Mouse (Mus musculus) embryonic facial prominence, embryonic 13.5 days (tissue): Measurements from ENCODE around the gene Cpa2. TPM values are rescaled to one million over a fixed set of nuclear protein-coding genes. Genes with fewer than 3 reads are reported as not detected.

ENCODE experiments used
- ATAC-seq: fragments of 200-750 bp; cut with Nextera tagmentation; 2 replicates; pipeline ENCODE4 v1.8.0; 2017; ENCODE audit warnings: low read depth; ENCODE audit not compliant: insufficient number of reproducible peaks, insufficient read depth, low FRiP score, low TSS enrichment
- H3K27ac ChIP-seq: fragments of 300-500 bp; sonication (generic); 2 replicates; pipeline ENCODE4 v1.5.1; 2015; ENCODE audit warnings: moderate library complexity, mild to moderate bottlenecking, inconsistent platforms
- H3K27me3 ChIP-seq: fragments of 300-500 bp; sonication (generic); 2 replicates; pipeline ENCODE4 v1.6.1; 2015; ENCODE audit warnings: mild to moderate bottlenecking, inconsistent platforms
- H3K36me3 ChIP-seq: fragments of 300-500 bp; sonication (generic); 2 replicates; pipeline ENCODE4 v1.6.1; 2015; ENCODE audit warnings: mild to moderate bottlenecking, inconsistent platforms
- H3K4me1 ChIP-seq: fragments of 300-500 bp; sonication (generic); 2 replicates; pipeline ENCODE4 v1.6.1; 2015; ENCODE audit warnings: inconsistent platforms
- H3K4me2 ChIP-seq: fragments of 300-500 bp; sonication (generic); 2 replicates; pipeline ENCODE4 v1.6.1; 2015; ENCODE audit warnings: moderate library complexity, mild to moderate bottlenecking, inconsistent platforms
- H3K4me3 ChIP-seq: fragments of 300-500 bp; sonication (generic); 2 replicates; pipeline ENCODE4 v1.5.1; 2015; ENCODE audit warnings: mild to moderate bottlenecking, inconsistent platforms
- H3K9ac ChIP-seq: fragments of 300-500 bp; sonication (generic); 2 replicates; pipeline ENCODE4 v1.6.1; 2015; ENCODE audit warnings: mild to moderate bottlenecking, inconsistent platforms
- H3K9me3 ChIP-seq: fragments of 300-500 bp; sonication (generic); 2 replicates; pipeline ENCODE4 v1.6.1; 2016; ENCODE audit warnings: inconsistent platforms
- WGBS: fragments of 180-500 bp; shearing (Covaris S2); methylation state at CpG from one replicate; pipeline ENCODE4 v1.1.7; 2015; ENCODE audit warnings: mixed read lengths; 5-methylcytosine and 5-hydroxymethylcytosine counted together
- polyA plus RNA-seq: library from polyadenylated mRNA; unstranded; fragments of >200 nt; fragmentation: Nextera tagmentation; extraction: Ambion mirVana; gene quantifications from 2 replicates; pipeline ENCODE4 v1.2.1, GENCODE M21; 2015

Gene Cpa2
- polyA plus RNA-seq, 1 experiment from 2014 or later: 6.3 TPM

DNA sequence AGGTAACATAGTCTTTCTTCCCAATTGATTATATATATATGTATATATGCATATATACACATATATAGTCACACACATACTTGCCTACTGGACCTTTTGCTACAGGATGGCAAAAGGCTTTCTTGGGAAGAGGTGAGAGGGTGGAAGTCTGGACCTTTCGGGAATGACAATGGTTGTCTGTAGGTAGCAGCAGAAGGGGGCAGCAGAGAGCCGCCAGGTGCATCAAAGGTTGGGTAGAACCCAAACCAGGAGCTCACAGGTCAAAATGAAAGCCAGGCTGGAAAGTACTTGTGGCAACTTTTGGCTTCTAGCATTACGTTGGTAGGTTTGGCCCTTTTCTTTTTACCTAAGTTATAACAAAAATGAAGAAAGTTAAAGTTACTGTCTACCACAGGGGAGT, 6.0 kb upstream of the Cpa2 start:
- no peaks in the 10 kb centered on the region for H3K36me3 ChIP-seq
- peaks cover 21% of the 10 kb centered on the region for H3K4me1 ChIP-seq
- ATAC-seq: no peak
- no peak overlapping the region for H3K4me2 ChIP-seq
- H3K27me3 ChIP-seq: no peaks in the 10 kb centered on the region
- no peaks in the 10 kb centered on the region for H3K9me3 ChIP-seq
- no peak overlapping the region for H3K27ac ChIP-seq
- 44% methylated on average over 3 of the region's 3 CpGs for WGBS
- no peak overlapping the region for H3K9ac ChIP-seq
- no peak overlapping the region for H3K4me3 ChIP-seq

DNA sequence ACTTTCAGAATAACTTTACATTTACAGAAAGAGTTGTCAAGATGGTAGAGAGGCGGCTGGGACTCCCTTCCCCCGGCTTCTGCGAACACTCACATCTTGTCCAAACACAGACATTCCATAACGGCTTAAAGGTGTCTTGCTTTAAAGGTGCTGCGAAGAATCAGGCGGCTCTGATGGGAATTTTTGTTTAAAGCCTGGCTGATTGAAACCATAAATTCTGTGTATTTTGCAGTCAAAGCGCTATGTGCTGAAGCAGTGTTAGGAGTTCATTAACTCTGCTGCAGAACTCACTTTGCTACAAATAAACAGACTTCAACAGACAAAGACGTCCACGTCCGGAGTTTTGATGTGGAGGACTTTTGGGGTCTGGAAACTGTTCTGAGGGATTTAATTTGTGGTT, 3.1 kb upstream of the Cpa2 start:
- Histone ChIP-seq H3K4me1 (peaks cover 40% of the 10 kb centered on the region), H3K27ac (peak overlapping the region; percentile 87), H3K4me3 (no peak overlapping the region), H3K4me2 (peak overlapping the region; percentile 27), H3K9me3 (no peaks in the 10 kb centered on the region), H3K27me3 (no peaks in the 10 kb centered on the region), H3K9ac (no peak overlapping the region), H3K36me3 (no peaks in the 10 kb centered on the region)
- 17% methylated on average over 10 of the region's 10 CpGs for WGBS
- no peak for ATAC-seq

DNA sequence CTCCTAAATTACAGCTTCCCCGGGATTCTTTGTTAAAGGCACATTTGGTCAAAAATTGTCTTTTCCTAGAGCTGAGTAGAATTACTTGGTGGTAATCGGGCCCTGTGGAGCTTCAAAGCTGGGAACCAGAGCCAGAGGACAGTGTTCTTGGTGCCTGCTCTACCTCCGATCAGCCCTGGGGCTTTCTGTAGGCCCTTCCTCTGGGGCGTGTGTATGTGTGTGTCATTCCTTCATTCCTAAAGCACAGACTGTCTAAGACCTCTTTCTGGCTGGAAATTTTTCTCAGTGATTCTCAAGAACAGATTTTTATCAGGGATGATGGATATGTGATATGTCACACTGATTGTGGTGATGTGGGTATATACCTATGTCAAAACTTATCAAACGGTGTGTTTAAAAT, 2.6 kb upstream of the Cpa2 start:
- 15% methylated on average over 5 of the region's 5 CpGs for WGBS
- Histone ChIP-seq H3K27me3 (no peaks in the 10 kb centered on the region), H3K27ac (peak overlapping the region; percentile 87), H3K4me1 (peaks cover 46% of the 10 kb centered on the region), H3K4me2 (0 out of 2 replicates have a peak overlapping the region, but pooled peaks have one; percentile 27), H3K36me3 (no peaks in the 10 kb centered on the region), H3K9ac (no peak overlapping the region), H3K9me3 (no peaks in the 10 kb centered on the region), H3K4me3 (no peak overlapping the region)
- no peak for ATAC-seq

DNA sequence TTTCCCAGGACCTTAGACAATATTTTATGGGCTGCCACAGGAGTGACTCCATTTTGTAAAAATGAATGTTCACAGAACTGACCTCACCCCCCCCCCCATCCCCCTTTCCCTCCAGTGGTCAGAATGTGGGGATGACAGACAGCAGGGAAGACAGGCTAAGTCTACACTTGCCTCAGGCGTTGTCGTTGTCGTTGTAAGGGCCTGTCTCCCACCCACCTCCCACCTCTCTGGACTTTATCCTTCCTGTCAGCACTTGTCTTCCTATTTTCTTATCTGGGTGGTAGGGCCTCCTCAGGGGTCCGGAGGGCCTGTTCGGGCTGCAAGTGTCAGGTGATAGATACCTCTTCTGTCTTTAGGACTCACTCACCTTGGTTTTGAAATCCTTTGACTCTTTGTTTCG, 895 bp downstream of the Cpa2 start:
- Histone ChIP-seq H3K9ac (no peak overlapping the region), H3K27ac (peak overlapping the region; percentile 68; the same call in 1 of the 2 replicates), H3K4me1 (peaks cover 64% of the 10 kb centered on the region), H3K36me3 (no peaks in the 10 kb centered on the region), H3K4me2 (no peak overlapping the region), H3K4me3 (no peak overlapping the region), H3K27me3 (no peaks in the 10 kb centered on the region), H3K9me3 (no peaks in the 10 kb centered on the region)
- 53% methylated on average over 6 of the region's 6 CpGs for WGBS
- no peak for ATAC-seq

DNA sequence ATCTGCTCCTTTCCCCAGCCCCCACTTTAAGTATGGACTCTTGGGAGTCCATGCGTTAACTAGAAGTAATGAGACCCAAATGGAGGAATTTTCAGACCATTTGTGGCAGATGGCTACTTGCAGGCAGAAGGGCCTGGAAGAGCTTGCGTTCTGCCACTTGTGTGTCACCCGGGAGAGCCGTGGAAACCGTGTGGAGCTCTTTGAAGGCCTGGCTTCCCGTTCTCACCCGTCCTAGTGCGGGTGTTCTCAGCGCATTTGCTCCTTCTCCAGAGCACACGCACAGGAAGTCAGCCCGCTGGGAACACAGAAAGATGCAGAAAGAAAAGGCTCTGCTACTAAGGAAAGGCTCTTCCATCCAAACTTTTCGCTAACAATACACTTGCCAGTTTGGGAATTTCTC, 1.7 kb downstream of the Cpa2 start:
- Histone ChIP-seq H3K9me3 (no peaks in the 10 kb centered on the region), H3K27me3 (no peaks in the 10 kb centered on the region), H3K9ac (no peak overlapping the region), H3K4me1 (peaks cover 64% of the 10 kb centered on the region), H3K4me2 (no peak overlapping the region), H3K4me3 (no peak overlapping the region), H3K27ac (peak overlapping the region; percentile 78), H3K36me3 (no peaks in the 10 kb centered on the region)
- no peak for ATAC-seq
- 31% methylated on average over 12 of the region's 12 CpGs for WGBS

DNA sequence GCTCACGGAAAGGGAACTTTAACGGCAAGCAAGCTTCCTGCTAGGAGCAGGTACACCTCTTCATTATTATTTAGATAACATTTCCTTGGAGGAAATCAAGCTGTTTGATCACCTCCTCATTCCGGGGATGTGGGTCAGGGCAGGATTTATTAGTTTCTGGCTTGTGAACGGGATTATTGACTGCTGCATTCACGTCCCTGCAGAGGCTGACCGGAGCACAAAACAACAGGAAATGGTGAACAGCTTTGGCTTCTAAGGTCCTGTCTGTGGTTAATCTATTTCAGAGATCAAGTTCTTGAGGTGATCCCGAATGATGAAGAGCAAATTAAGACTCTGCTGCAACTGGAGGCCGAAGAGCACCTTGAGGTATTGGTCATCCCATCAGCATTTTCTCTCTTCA, 2.5 kb downstream of the Cpa2 start:
- no peaks in the 10 kb centered on the region for H3K27me3 ChIP-seq
- 23% methylated on average over 8 of the region's 8 CpGs for WGBS
- ATAC-seq: no peak
- H3K4me2 ChIP-seq: peak overlapping the region; percentile 12; the same call in 1 of the 2 replicates
- H3K9me3 ChIP-seq: no peaks in the 10 kb centered on the region
- no peak overlapping the region for H3K4me3 ChIP-seq
- peaks cover 62% of the 10 kb centered on the region for H3K4me1 ChIP-seq
- no peaks in the 10 kb centered on the region for H3K36me3 ChIP-seq
- H3K27ac ChIP-seq: 0 out of 2 replicates have a peak overlapping the region, but pooled peaks have one; percentile 78
- no peak overlapping the region for H3K9ac ChIP-seq

DNA sequence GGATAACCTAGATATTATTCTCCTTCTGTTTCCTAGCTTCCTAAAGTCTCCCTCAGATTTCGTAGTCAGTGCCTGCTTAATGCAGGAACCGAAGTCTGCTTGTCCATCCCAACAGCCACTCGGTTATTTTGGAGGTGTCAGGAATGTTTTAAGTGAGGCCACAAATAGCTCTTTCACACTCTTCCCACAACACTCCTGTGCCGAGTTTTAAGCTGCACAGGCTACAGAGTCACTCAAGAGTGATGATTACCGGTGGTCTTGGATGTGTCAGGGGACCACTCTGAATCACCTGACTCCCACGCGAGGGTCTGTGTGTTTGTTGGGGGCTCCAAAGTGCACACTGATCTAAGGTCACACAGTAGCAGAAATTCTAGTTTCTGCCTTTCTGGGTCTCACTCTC, 4.3 kb downstream of the Cpa2 start:
- ATAC-seq: no peak
- no peaks in the 10 kb centered on the region for H3K9me3 ChIP-seq
- no peak overlapping the region for H3K4me3 ChIP-seq
- H3K4me2 ChIP-seq: no peak overlapping the region
- WGBS: 73% methylated on average over 7 of the region's 7 CpGs
- H3K4me1 ChIP-seq: peaks cover 69% of the 10 kb centered on the region
- H3K27me3 ChIP-seq: no peaks in the 10 kb centered on the region
- no peak overlapping the region for H3K9ac ChIP-seq
- H3K36me3 ChIP-seq: no peaks in the 10 kb centered on the region
- H3K27ac ChIP-seq: peak overlapping the region; percentile 69

DNA sequence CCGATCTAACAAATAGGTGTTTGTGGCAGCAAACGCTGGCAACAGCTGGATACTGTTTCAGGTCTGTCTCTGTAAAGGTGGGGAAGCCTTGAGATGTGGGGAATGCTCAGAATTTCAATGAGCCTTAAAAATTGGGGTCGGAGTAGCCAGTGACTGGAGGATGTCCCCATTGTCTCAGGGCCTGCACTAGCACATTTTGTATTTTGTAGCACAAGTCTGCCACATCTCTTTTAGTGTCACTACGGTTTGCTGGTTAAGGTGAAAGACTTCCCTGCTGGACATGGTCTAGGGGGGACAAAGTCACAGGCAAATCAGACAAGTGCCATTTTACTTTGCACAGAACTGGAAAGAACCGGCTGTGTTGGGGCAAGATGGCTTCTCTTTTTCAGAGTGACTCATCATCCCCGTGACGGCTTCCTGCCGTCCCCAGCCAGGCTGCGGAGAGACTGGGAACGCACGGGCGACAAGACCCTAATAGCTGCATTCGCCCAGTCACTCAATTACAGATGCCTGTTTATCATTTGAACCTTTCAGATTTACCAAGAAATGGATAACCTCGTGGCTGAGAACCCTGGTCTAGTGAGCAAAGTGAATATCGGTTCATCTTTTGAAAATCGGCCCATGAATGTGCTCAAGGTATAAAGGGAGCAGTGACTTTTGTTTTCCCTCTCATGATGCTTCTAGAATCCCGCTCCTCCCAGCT, 5.3 kb downstream of the Cpa2 start:
- no peaks in the 10 kb centered on the region for H3K9me3 ChIP-seq
- peak overlapping the region; percentile 23 for H3K4me3 ChIP-seq
- peak overlapping the region; percentile 61 for H3K9ac ChIP-seq
- peak overlapping the region; percentile 53 for H3K4me2 ChIP-seq
- H3K27me3 ChIP-seq: no peaks in the 10 kb centered on the region
- H3K4me1 ChIP-seq: peaks cover 71% of the 10 kb centered on the region
- H3K27ac ChIP-seq: peak overlapping the region; percentile 97
- H3K36me3 ChIP-seq: no peaks in the 10 kb centered on the region
- WGBS: 10% methylated on average over 17 of the region's 17 CpGs
- ATAC-seq: no peak

DNA sequence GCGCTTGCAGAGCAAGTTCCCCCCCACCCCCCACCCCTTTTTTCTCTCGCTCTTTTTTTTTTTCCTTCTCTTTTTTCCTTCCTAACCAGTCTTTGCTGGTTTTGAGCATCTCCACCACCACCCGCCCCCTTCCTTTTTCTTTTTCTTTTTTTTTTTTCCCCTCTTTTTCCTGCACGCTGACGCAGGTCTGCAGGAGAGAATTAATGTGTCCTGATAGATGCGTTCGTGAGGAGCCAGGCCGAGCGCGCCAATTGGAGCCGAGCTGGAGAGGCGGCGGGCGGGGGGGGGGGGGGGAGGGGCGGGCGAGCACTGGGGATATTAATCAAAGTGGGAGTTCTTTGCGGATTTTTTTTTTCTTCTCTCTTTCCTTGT, 5.9 kb downstream of the Cpa2 start:
- H3K4me1 ChIP-seq: peaks cover 75% of the 10 kb centered on the region

DNA sequence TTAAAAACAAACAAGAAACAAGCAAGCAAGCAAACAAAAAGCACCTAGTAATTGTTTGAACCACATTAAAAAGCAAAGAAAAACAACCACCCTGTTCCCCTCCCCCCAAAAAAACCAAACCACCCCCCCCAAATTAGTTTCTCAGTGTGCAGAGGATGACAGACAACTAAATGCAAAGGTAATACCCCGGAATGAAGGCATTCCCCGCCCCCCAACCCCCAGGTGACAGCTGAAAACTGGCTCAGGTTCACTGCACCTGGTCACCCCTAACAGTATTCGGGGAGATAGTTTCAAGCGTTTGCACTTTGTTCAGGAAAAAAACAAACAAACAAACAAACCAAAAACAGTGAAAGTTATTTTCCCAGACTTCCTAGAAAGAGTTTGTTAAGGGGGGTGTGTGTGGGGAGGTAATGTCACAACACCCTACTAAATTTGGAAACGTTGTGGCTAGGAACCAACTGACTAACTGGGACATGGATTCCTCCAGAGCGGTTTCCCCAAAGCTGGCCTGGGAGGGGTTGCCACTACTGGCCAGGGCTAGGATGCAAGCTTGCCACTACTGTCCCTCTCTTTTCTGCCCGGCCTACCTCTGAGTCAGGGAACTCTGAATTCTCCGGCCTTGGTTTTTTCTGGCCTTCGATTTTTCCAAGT, 6.4 kb downstream of the Cpa2 start:
- Histone ChIP-seq H3K9me3 (no peaks in the 10 kb centered on the region), H3K36me3 (no peaks in the 10 kb centered on the region), H3K27me3 (no peaks in the 10 kb centered on the region), H3K4me1 (peaks cover 75% of the 10 kb centered on the region), H3K27ac (peak overlapping the region; percentile 97), H3K9ac (0 out of 2 replicates have a peak overlapping the region, but pooled peaks have one; percentile 61), H3K4me3 (no peak overlapping the region), H3K4me2 (peak overlapping the region; percentile 53)
- WGBS: 15% methylated on average over 9 of the region's 9 CpGs
- no peak for ATAC-seq

More for the DNA sequence above, 5.9 kb downstream of the Cpa2 start:
- Histone ChIP-seq H3K27me3 (no peaks in the 10 kb centered on the region), H3K4me3 (peak overlapping the region; percentile 23), H3K9ac (peak overlapping the region; percentile 61), H3K9me3 (no peaks in the 10 kb centered on the region), H3K36me3 (no peaks in the 10 kb centered on the region), H3K27ac (peak overlapping the region; percentile 97), H3K4me2 (peak overlapping the region; percentile 53)
- no peak for ATAC-seq
- 0% methylated on average over 17 of the region's 17 CpGs for WGBS

DNA sequence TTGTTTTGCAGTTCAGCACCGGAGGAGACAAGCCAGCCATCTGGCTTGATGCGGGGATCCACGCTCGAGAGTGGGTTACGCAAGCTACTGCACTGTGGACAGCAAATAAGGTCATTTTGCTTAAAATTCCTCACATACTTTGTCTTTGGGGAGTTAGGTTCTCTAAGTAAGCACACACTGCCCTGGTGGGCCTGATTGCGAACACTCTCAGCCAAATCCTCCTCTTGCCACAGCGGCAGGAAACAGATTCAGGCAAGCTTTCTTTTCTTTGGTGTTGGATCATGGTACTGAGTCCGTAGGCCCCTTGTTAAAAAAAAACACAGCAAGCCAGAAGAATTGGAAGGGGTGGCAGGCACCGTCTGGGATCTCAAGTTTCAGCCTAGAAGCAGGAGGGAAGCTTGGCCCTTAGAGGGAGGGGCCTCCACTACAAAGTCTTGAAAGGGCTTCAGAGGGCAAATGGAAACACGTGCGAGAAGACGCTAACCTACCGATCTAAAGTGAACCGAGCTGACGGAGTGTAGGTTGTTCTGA, 7.9 kb downstream of the Cpa2 start:
- Histone ChIP-seq H3K4me2 (peak overlapping the region; percentile 46), H3K27me3 (no peaks in the 10 kb centered on the region), H3K4me1 (peaks cover 71% of the 10 kb centered on the region), H3K4me3 (peak overlapping the region; percentile 12; the same call in 1 of the 2 replicates), H3K36me3 (no peaks in the 10 kb centered on the region), H3K27ac (peak overlapping the region; percentile 97), H3K9ac (peak overlapping the region; percentile 40; the same call in 1 of the 2 replicates), H3K9me3 (no peaks in the 10 kb centered on the region)
- 2% methylated on average over 15 of the region's 15 CpGs for WGBS
- ATAC-seq: peak; percentile 72; the same call in 1 of the 2 replicates
